Mouse (Mus musculus) cerebellum, postnatal 25 days (tissue): ENCODE results near the gene Myh10.
A peak's percentile ranks its signal among the peaks of the same experiment; 100 is the strongest.
"Not testable (repeated sequence)": the region's sequence is repeated elsewhere in the genome, so short reads cannot be mapped to it uniquely, and the experiment has no call there.

Experiments used
- DNase-seq, 2 experiments: peaks; one replicate each; pipeline ENCODE4 v3.0.0; 2021; ENCODE audit warnings: mixed read lengths in 2 of 2

Gene Myh10

GRCm38 (mm10) chr11:68805148-68805547 is 113.8 kb downstream of the Myh10 start:
- peak in 1 of 2 experiments; percentile 51 for DNase-seq

GRCm38 (mm10) chr11:68807787-68808186 is 116.4 kb downstream of the Myh10 start:
- peak; percentile 88 to 92 for DNase-seq

DNA sequence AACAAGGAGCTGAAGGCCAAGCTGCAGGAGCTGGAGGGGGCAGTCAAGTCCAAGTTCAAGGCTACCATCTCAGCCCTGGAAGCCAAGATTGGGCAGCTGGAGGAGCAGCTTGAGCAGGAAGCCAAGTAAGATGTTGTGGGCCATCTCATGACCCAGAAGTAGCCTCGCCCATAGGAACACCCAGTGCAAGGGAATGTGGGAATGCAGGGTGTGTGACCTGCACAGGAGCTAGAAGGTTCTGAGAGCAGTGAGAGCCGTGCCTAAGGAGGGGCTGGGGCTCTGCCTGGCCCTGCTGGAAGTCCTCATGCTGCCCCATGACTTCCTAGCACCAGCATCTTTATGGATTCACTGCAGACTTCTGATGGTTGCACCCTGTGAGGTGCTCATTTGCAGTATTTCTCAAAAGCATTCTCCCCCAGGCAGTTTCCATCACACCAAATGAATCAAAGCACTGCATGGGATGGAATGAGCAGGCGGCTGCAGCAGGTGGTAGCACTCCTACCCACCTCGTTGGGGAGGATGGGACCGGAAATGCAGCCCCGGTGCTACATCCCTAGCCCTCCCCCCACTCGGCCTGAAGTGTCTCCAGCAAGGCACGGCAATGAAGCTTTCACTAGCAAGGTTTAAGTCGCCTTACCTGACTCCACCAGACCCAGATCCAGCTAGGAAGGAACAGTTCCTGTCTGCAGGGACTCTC is 120.7 kb downstream of the Myh10 start:
- DNase-seq = no peak

DNA sequence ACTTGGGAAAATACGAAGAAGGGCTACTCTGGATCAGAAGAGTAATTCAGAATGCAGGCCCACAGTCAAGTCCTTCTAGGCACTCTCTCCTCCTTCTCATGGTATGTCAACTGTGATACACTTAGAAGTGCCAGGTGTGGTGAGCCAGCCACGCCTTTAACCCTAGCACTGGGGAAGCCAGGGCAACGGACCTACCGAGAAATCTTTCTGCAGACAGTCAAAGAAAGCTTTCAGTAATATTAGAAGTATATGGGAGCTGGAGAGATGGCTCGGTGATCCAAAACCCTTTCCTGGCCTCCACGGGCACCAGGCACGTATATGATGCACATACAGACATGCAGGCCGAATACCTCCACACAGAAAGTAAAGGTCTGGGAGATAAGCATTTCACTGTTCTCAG is 127.1 kb downstream of the Myh10 start:
- no peak for DNase-seq

- DNase-seq = peak; percentile 48 to 59
Observed at GRCm38 (mm10) chr11:68819226-68819805, 128.0 kb downstream of the Myh10 start.

GRCm38 (mm10) chr11:68822326-68822725 is 131.0 kb downstream of the Myh10 start:
- no peak for DNase-seq

GRCm38 (mm10) chr11:68826735-68827134 is 135.4 kb downstream of the Myh10 start:
- DNase-seq = no peak

GRCm38 (mm10) chr11:68831580-68831979 is 140.2 kb downstream of the Myh10 start:
- DNase-seq = not testable (repeated sequence)

- no peak for DNase-seq
Observed at GRCm38 (mm10) chr11:68832793-68833192, 141.4 kb downstream of the Myh10 start.

DNA sequence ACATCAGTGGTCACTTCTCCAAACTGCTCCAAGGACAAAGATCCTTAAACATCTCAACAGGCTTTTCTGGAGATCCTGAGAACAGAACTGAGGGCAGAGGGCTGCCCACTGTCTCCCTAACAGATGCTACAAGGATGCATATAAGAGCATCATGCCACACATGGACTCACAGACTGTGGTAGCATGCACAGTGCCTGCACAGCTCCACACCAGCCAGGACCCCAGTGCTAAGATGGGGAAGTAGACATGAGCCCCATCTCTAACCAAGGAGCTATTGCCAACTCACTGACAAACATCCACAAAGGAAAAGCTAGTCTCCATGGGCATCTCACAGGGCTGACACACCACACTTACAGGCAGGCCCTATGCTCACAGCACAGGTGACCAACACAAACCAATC is 142.2 kb downstream of the Myh10 start:
- DNase-seq = no peak

DNA sequence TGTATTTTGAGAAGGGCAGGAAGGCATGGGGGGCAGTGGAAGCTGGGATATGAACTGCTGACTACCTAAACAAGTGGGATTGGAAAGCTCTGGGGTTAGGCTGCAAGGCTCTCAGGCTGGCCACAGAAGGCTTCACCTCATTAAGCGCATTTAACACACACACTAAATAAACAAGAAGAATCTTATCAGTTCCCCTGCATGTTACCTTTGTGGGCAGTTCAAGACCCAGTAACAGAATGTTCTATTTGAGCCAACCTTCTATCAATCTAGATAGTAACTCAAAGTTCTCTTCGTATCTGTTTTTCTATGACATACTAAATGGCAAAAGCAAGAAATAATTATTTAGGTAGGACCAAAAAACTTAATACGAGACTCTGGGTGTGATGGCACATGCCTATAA is 143.7 kb downstream of the Myh10 start:
- DNase-seq = no peak

GRCm38 (mm10) chr11:68839606-68840005 is 148.2 kb downstream of the Myh10 start:
- DNase-seq = no peak

- no peak for DNase-seq
Observed at GRCm38 (mm10) chr11:68850862-68851261, 159.5 kb downstream of the Myh10 start.

DNA sequence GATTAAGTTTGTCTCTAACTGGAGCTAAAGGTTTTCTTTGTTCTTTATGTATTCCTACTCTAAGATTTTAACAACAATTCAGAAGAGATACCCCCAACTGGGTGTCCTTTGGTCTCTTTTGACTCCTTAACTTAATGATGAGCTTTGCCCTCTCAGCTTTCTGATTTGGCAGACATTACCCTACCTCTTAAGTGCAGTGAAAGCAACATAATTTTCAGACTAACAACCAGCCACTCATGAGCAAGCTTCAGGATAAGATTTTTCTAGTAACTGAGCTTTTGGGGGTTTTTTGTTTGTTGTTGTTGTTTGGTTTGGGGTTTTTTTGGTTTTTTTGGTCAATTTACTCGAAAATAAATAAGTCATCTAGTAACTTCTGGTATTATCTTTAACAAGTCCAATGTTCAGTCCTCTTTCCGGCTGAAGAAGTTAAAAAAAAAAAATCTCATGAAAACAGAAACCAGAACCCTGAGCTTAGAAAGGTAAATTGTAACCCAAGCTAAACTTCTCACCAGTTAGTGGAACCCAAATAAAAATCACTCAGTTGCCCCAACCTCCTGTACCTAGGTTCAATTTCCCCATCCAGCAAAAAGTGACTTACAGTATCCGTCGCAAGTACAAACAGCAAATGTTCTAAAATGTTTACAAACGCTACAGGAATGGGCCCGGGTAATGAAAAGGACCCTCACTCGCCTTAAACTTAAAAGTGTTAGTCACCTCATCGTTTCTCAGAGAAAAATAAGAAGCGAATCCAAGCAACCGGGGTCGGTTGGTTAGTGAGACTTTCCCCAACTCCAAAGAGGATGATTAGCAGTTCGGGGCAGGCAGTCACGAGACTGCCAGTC is 160.5 kb downstream of the Myh10 start:
- DNase-seq = no peak

- DNase-seq = peak in 1 of 2 experiments; percentile 76
Observed at GRCm38 (mm10) chr11:68852486-68852901, 161.1 kb downstream of the Myh10 start.

- DNase-seq = peak; percentile 100
Observed at GRCm38 (mm10) chr11:68852932-68853409, 161.6 kb downstream of the Myh10 start.

- peak; percentile 16 to 29 for DNase-seq
Observed at GRCm38 (mm10) chr11:68853611-68854401, 162.4 kb downstream of the Myh10 start.

DNA sequence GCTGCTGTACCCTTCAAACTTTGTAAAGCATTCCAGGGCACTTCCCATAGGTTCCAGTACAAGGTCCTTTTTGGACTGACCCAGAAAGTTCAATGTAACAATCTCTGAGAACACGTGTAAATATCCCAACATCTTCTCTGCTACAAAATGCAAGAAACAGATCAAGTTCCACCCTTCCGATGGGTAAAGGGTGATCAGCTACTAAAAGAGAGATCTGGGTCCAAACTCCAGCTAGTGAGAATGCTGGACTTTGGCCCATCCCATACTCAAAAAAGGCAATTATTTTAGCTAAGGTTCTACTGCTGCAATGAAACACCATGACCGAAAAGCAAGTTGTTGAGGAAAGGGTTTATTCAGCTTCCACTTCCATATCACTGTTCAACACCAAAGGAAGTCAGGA is 163.3 kb downstream of the Myh10 start:
- DNase-seq = no peak

- no peak for DNase-seq
Observed at GRCm38 (mm10) chr11:68857329-68857728, 166.0 kb downstream of the Myh10 start.

DNA sequence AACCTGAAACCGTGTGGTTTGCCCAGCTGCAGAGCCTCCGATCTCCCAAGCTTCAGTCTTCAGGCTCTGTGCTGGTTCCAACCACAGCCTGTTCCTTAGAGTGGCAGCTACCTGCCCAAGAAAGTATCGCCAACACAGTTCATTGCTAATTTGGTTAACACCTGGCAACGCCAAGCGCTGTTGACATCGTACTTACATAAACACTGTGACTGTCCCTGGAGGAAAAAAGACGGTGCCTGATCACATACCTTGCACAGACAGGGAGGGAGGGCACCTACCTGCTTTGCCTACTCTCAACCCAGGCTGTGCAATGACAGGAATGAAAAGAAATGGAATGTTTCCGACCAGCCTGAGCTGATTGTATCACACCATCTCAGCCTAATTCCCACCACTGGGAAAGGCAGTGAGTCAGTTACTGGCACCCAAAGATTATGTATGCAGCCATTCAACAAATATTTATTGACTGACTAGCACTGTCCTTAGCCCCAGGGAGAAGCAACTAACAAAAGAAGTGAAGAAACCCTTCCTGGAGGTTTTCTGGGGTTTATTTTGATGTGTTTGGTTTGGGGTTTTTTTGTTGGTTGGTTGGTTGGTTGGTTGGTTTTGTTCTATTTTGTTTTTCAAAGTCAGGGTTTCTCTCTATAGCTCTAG is 168.7 kb downstream of the Myh10 start:
- no peak for DNase-seq

GRCm38 (mm10) chr11:68862260-68862659 is 170.9 kb downstream of the Myh10 start:
- no peak for DNase-seq

- DNase-seq = no peak
Observed at GRCm38 (mm10) chr11:68863631-68864091, 172.3 kb downstream of the Myh10 start.
